Mouse (Mus musculus) CD4-positive naive resting alpha-beta T cell, adult 57 days (primary cell): ENCODE measurements around the gene Gm4177. TPM values are rescaled to one million over a fixed set of nuclear protein-coding genes. Genes with fewer than 3 reads are reported as not detected.

ENCODE experiments used
- total RNA-seq: library from RNA; stranded (reverse); gene quantifications from one replicate; pipeline ENCODE4 v1.2.4, GENCODE M21; 2023

Gm4177 gene
- not detected for total RNA-seq

GRCm38 (mm10) chr7:21796628-21797027 is at the start of gene Gm4177:
TSS of gene Gm4177 (minus strand) at chr7:21796728.

DNA sequence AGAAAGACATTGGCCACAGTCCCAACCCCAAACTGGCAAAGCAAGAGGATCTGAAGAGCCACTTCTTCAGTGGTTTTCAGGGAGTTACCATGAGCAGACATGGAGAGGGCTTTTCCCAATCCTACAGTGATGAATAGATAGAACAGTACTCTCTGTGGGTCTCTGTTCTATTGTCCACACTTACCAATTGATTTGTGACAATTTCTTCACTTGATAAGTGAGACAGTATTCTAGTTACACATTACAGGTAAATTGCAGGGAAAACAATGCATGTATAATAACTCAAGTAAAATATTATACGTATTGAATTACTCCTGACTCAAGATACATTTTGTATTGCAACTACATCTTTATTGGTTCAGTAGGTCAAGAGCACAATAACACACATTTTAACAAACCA is 47.6 kb upstream of the Gm4177 start, which contains the start of gene Gm5725:
Gene Gm5725, minus strand, starts transcription at position 101 of the 400 bp plus-strand sequence.

GRCm38 (mm10) chr7:21832051-21832450 is 35.5 kb upstream of the Gm4177 start, which contains the start of gene Vmn1r135:
TSS of gene Vmn1r135 (plus strand) at chr7:21832351.

GRCm38 (mm10) chr7:21761375-21761774 is 35.2 kb downstream of the Gm4177 start, which contains the start of gene Gm4175:
TSS of gene Gm4175 (minus strand) at chr7:21761475.

Other genes starting within 250 kb of the Gm4177 start
- gene Vmn1r132, start 182.6 kb downstream of the Gm4177 start, total RNA-seq, result not detected
- not detected for gene Gm4175, start 35.3 kb downstream of the Gm4177 start, total RNA-seq
- not detected for gene Vmn1r135, start 35.6 kb upstream of the Gm4177 start, total RNA-seq
- gene Gm5725, start 47.5 kb upstream of the Gm4177 start, total RNA-seq, result not detected
- not detected for gene Gm5891, start 124.6 kb upstream of the Gm4177 start, total RNA-seq
- gene Vmn1r137, start 197.9 kb upstream of the Gm4177 start, total RNA-seq, result not detected
- not detected for gene Vmn1r138, start 232.2 kb upstream of the Gm4177 start, total RNA-seq